Mouse (Mus musculus): ENCODE measurements around the gene Myh3.

Gene Myh3

DNA sequence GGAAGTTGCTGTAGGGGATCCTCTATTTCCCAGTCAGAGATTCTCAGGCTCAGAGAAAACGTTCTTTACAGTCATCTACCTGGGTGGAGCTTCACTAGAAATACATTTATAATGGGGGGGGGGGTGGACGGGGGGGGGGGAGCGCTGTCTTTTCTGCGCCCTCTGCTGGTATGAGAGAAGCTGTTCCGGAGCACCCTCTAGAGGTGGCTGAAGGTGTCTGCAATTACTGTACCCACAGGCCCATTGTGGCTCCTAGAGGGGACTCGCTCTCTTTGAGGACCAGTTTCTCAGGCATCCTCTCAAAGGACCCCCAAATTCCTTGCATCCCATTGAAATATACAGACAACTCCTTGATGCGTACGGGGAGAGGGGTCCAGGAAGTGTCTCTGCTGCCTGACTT is 23.6 kb downstream of the Myh3 start:
- in situ Hi-C loops (cut with MboI, MseI) = no loop called here

DNA sequence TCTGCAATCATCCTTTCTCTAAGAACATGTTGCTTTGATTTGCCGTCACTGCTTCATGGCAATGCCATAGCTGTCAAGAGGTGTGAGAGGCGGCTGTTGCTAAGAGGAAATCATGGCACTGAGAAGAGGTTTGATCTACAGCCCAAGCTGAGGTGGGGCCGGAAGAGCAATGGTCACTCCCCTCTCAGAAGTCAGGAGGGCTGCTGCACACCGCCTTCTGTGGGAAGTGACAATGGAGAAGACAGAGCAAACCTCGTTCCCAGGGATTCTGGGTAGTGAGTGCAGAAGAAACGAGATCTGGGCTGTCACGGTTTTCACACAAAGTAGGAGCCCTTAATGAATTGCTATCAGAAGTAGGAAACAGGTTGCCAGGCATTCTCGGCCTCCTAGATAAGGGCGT is 25.2 kb downstream of the Myh3 start:
- in situ Hi-C loops (cut with MboI, MseI) = no loop called here

DNA sequence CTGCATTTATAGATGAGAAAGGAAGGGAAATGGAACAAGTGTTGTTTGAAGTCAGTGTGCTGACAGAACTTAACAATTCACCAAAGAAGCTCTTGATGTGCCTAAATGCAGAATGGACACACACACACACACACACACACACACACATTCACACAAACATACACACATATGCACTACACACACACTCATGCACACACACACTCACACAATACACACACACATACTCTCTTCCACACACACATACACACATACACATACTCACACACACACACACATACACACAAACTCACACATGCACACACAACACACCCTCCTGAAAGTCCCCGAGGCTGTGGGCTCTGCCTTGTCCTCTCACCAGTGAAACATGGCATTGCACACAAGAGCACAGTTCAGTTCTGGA is 26.1 kb downstream of the Myh3 start:
- in situ Hi-C loops (cut with MboI, MseI) = no loop called here

DNA sequence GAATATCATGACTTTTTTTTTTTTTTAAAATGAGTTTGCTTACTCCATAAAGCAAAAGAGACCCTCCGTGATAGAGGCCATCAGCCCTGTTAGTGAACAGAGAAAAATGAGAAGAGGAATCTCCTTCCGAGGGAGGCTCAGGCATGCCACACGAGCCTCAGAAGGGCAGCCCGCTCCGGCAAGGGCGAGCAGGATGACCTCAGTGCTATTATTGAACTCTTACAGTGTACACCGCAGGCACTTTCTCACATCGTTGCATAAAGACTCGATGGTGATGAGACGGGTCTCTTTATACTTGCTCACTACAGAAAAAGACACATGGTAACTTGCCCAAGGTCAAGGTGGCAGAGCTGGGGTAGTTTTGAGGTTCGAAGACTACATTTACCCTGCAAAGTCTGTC is 26.6 kb downstream of the Myh3 start:
- in situ Hi-C loops (cut with MboI, MseI) = no loop called here

DNA sequence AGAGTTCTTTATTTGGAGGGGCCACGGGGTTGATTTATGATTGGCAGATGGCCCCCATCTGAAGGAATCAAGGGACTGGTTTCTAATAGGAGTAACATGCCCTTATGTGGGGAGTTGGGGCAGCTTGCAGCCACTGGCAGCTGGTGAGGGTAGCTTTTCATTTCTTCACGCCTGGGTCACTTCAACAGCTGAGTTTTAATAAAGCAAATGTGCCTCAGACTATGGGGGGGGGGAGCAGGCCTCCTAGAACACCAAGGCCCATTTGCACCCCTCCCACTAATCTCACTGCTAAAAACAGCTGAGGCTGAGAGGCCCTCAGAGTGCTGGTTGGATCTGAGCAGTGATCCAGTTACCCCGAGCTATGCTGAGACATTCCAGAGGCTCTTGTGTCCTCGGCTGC is 27.6 kb downstream of the Myh3 start:
- in situ Hi-C loops (cut with MboI, MseI) = no loop called here

DNA sequence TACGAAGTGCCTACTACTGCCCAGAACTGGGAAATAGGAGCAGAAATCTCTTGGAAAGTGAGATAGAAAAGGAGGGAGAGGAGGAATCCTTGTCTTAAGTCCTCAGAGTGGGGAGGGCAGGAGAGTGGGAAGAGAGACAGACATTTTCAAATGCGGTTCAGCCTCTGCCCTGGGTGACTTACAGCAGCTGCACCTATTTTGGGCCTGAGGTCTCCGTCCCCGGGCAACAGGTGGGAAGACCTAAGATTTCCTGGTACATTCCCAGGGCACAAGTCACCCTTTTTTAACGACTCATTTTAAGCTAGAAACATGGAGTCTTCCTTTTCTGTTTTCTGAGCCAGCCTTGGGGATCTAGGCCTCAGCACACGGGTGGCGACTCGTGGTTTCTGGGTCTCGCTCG is 28.9 kb downstream of the Myh3 start:
- in situ Hi-C loops (cut with MboI, MseI) = no loop called here

DNA sequence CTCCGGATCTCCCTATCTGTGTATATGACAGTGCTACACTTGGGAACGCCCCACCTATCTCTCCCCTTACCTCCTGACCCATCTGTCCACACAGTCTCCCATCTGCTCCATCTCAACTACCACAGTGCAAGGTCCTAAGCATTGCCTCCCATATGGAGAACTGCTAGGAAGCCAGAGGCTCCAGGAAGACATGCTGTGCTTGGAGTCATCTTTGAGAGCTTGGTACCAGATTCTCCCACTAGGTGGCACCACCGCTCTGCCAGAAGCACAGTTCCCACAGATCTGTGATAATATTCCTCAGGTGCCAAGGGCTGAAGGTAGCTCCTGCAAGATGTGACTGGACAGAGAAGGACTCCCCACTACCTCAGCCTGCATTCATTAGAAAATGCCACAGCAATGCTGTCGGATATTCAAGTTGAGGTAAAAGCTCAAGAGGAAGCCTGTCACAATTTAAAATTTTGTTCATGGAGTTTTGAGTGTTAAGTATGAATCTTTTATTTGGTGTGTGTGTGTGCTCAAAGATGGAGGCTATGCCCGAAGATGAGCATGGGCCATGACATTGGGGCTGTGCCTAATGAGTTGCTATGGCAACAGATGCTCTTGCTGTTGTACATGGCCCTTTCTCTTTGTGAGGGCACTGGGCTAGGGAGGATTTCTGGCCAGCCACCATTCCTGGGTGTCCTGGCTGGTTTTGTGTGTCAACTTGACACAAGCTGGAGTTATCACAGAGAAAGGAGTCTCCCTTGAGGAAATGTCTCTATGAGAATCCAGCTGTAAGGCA is 32.3 kb downstream of the Myh3 start:
- in situ Hi-C loops (cut with MboI, MseI) = loop anchor here (5.0 to 10.0 kb wide), 2 partner anchors 247 to 554 kb away; no protein-coding TSS in a partner anchor

DNA sequence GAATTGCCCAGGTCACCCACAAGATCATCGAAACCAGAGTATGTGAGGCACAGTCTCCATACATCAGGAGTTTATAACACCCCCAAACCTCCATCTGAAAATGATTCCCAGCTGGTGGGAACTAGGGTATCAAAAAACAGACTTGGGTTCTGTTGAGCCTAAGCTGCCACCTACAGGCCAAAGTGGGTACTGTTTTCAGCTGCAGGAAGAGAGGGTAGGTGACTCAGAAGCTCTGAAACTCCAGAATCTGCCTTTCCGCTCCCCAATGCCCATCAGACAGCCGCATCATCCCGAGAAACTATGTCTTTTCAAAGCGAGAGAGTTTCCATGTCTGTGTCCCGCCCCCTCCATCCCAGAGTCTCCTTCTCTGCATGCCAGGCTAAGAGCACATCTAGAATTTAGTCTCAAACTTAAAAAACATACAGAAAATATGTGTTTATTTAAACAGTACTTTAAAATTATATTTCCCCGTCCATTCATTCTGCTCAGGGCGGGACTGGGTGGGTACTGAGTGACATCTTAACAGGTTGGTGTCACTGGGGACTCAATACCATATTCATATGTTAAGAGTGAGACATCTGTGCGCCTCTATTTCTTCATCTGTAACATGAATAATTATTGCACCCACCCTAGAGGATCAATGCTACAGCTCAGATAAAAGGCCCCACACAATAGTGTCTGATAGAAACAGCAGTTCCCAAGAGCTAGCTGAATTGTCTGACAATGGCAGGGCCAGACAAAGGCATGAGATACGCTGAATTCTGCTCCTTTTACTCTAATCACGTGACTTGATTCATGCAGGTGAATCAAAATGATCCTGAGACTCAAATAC is 34.1 kb downstream of the Myh3 start:
- in situ Hi-C loops (cut with MboI, MseI) = loop anchor here (5.0 to 10.0 kb wide), 2 partner anchors 245 to 553 kb away; no protein-coding TSS in a partner anchor

DNA sequence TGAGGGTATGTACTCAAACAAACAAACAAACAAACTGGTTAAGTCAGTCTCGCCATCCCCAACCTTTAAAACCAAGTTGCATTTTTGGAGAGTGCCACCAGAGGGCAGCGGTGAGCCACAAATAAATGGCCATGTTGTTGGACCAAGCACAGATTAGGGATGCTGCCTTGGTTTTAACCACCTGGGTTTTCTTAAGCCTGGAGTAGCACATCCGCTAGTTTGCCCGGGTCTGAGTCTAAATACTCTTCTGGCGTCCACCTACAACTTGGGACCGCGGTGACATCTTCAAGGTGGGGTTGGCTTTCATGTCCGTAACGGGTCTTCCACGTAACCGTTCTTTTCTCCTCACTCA is 34.7 kb downstream of the Myh3 start:
- in situ Hi-C loops (cut with MboI, MseI) = loop anchor here (5.0 to 10.0 kb wide), 2 partner anchors 244 to 552 kb away; no protein-coding TSS in a partner anchor

DNA sequence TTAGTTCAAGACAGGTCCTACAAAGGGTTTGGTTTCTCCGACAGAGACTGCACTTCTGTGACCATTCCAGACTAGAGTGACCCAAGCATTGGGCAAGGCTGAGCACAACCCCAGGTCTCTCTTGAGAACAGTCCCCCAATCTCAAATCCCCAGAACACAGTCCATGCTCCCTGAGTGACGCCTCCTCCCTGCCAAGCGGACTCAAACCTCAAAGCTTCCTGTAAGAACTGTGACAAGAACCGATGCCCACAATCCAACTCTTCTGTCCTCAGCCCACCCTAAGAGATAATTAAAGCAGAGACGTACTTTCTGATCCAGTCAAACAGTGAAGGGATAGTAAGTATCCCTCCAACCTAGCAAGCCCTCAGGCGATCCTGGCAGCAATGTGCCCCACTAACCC is 35.3 kb downstream of the Myh3 start:
- in situ Hi-C loops (cut with MboI, MseI) = loop anchor here (5.0 to 10.0 kb wide), 2 partner anchors 244 to 551 kb away; no protein-coding TSS in a partner anchor

DNA sequence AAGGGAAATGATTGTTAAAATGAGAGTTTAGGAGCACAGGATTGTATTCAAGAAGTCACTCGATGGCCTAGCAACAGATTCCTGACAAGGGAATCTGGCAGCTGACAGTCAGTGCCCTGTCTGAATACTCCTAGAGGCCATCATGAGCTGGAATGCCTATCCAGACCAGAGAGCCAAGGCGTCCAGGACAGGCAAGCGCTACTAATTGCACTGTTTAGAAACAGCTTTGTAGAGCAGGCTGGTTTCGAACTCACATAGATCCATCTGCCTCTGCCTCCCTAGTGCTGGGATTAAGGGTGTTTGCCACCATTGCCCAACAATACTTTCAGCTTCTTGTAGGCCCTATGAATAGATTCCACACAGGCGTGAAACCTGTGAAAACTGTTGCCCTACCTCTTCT is 36.2 kb downstream of the Myh3 start:
- in situ Hi-C loops (cut with MboI, MseI) = loop anchor here (5.0 to 10.0 kb wide), 2 partner anchors 243 to 551 kb away; no protein-coding TSS in a partner anchor

DNA sequence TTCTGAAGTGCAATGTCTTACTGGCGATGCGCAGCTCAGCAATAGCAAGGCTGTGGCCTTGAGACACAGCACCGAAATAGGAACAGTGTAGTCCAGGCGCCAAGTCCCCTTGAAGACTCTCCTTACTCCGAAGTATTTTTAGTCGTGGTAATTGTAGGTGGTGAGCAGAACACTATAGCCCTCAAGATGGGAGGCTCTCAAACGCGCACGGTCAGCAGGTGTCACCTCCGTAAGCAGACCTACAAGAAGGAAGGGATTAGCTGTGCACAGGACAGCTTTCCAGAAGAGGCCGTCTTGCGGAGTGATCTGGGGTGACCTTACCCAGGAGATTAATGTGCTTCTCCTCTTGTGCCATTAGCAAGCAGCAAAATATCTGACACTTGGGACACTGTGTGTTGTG is 36.8 kb downstream of the Myh3 start:
- in situ Hi-C loops (cut with MboI, MseI) = loop anchor here (5.0 to 10.0 kb wide), 2 partner anchors 242 to 550 kb away; no protein-coding TSS in a partner anchor

DNA sequence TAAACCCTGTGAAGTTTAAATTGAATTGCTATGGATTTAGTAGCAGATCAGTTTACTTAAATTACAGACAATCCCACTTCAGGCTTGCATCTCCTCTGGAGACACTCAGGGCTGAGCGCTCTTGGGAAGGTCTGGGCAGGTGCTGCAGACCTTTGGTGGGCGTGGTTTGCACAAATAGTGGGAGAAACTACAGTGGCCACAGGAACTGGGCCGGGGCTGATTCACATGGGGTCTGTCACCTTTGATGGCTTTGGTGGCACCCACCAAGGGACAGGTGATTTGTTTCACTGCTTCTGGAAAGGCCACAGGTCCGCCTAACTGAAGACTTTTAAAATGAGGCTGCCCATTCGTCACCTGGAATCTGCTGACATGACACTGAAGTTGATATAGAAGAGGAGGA is 38.6 kb downstream of the Myh3 start:
- in situ Hi-C loops (cut with MboI, MseI) = loop anchor here (10.0 kb wide), 1 partner anchor 548 kb away; no protein-coding TSS in a partner anchor

DNA sequence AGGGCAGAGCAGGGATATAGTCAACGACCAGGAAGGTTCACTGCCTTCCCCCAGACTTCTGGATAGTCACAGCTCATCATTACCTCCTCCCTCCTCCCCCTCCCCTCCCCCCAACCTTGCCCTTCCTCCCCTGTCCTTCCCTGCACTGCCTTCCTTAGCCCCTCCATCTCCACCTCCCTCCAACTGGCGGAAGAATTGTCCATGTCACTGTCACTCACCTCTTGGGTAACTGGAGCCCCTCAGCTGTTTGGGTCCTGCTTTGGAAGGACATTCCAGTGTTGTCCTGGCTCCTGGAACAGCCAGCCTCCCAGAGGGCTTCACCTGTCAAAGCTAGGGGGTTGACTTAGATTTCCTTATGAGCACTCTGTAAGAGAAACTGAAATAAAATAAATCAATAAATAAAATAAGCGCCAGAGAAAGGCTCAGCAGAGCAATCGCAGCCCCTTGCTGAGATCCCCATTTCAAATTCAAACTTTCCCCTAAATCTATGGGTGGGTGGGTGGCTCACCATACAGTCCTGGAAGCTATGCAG is 41.5 kb downstream of the Myh3 start:
- in situ Hi-C loops (cut with MboI, MseI) = loop anchor here (10.0 kb wide), 1 partner anchor 545 kb away; no protein-coding TSS in a partner anchor

DNA sequence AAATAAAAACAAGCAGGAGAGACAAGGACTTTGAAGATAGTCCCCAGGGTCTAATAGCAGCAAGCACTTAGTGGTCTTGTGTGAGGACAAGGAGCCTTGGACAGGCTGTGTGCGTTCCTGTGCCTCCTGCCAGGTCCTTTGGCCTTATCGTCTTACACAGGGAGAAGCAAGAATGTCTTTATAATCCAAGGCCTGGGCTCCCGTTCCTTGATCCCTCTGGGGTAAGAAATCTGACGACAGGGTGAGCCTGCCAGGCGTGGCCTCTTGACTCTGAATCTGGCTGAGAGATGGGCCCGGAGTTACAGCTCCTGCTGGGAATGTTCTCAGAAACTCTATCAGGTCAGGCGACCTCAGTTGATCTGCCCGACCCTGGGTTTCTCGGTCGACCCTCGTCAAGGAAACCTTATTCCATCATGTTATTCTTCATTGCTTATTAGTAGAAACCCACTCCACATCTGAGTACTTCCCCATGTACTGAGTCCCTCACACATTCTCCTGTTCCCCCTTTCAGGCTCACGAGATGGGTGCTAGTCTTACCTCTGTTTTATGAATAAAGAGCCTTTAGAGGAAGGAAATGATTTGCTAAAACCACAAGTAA is 42.7 kb downstream of the Myh3 start:
- in situ Hi-C loops (cut with MboI, MseI) = no loop called here

DNA sequence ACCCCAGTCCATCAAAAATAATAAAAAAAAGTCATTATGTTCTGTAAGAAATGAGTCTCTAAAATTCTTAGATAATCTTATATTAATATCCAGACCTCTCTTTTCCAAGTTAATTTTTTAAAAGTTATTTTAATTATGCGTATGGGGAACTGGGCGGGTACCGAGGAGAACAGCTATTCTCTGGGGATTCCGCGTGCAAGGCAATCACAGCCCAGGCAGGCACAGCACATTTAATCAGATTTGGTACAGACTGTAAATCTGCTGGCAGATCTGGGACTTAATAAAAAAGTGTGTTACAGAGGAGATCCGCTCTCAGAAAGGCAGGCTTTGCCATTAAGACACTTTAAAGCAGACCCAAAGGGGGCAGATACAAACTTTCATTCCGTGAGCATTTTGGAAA is 46.8 kb downstream of the Myh3 start:
- in situ Hi-C loops (cut with MboI, MseI) = no loop called here

DNA sequence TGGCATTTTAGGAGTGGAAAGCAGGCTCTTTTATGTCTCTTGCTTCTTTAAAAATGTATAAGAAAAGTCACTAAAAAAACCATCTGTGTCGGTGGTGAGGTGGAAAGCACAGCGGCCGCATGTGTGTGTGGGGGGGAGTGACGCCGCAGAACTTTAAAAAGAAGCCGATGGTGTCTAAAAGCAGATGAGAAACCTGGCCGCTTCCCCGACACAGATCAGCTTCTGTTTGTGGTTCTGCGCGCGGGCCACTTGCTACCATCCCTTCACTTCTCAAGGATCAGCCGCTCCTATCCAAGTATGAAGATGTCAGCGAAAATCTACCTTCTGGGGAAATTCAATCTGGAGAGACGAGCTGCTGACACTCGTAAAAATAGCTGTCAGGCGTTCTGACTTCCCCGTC is 47.3 kb downstream of the Myh3 start:
- in situ Hi-C loops (cut with MboI, MseI) = no loop called here

DNA sequence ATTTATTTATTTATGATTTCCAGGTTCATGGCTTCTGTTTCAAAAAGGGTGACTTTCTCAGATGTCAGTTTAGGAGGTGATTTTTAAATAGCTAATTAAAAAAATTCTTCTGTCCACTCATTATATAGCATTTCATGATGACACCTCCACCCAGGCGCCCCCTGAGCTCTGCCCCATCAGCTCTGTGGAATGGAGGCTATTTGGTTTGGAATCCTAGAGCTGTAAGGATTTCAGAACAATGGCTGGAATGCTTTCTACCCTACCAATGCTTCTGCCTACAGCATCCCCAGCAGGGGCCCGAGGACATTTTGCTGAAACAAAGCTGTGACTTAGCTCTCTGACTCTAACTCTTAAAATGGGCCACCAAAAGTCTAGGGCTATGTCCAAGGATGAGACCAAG is 55.4 kb downstream of the Myh3 start:
- in situ Hi-C loops (cut with MboI, MseI) = no loop called here

DNA sequence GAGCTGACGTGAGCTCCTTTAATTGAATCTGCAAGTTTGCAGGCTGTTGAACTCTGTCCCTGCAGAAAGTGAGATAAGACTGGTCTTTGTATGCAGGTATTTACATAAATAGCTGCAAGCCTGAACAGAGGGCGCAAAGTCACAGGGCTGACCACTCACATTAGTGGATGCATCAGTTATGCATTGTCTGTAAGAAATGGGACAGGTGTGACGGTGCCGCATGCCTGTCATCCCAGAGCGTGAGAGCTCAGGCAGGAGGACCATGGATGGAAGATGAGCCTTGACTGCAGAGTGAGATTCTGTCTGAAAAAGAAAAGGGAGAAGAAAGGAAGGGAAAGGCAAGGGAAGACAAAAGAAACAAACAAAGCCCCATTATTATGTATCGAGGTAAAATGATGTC is 56.6 kb downstream of the Myh3 start:
- in situ Hi-C loops (cut with MboI, MseI) = no loop called here

DNA sequence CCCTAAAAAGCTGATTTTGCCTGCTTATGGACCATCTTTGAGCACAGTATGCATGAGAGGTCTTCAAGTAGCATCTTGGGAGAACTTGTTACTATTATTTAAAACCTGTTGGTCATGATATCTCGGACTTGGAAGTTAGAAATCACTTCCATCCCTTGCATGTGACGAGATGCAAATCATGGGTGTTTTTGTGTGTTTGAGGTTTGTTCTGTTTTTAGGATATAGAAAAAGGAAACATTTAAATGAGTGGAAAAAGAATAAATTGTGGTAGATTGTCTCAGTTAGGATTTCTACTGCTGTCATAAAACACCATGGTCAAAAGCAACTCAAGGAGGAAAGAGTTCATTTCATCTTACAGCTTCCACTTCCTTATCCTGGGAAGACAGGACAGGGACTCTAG is 57.4 kb downstream of the Myh3 start:
- in situ Hi-C loops (cut with MboI, MseI) = no loop called here

DNA sequence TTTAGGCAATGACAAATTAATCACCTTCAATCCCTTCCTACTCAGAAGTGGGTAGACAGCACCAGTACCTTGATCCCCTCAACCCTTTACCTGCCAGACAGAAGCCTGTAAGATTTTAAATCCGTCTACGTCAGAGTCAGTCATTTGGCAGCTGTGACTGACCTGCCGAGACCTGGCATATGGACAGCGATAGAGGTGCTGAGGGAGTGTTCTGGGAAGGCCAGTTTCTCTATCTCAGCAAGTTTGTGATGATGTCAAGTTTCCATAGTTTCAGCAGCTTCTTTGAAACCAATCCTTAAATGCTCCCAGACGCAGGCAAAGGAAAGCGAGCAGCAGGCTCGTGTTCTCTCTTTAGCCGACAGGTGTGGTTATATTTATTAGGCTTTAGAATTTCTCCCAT is 61.5 kb downstream of the Myh3 start:
- in situ Hi-C loops (cut with MboI, MseI) = no loop called here

DNA sequence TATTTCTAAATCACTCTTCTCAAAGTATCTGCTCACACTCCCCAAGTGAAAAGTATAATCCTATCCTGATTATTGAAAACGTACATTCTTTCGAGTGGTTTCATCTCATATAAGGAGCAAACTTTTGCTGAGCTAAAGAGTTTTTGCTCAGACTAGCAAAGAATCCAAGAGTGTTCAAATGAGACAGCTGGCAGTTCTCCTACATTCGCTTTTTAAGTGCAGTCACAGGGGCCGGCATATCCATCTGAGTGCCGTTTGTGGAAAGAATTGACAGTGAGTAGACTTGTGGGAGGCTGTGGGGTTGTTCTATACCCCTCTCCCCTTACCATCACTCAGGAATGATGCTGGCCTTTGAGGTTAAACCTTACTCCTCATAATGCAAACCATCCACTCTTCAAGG is 62.1 kb downstream of the Myh3 start:
- in situ Hi-C loops (cut with MboI, MseI) = no loop called here
